Comparison of ENCODE assay signal across 18 mouse cellular contexts in genomic region chr6:33189521-33190246, GRCm38 (mm10). TPM values are rescaled to one million over a fixed set of nuclear protein-coding genes. Genes with fewer than 3 reads are reported as not detected.
A peak's percentile ranks its signal among the peaks of the same experiment; 100 is the strongest.
DNase-seq lines count a peak whose midpoint lies in the region; ATAC-seq and TF ChIP-seq lines count a peak whose summit lies in the region.
"Had no signal": no experiment of that assay in that cellular context is flagged by ENCODE, and none has a peak within 500 bp of the region (broad histone marks: within the 10 kb centered on the region; RNA-seq: fewer than 3 reads in every experiment).

No protein-coding gene starts in this region.

- no peak overlapping the region for H3K4me2 ChIP-seq in hindbrain, embryonic 13.5 days
- H3K4me2 ChIP-seq in hindbrain, embryonic 11.5 days (replicated peaks; ENCODE audit: low read depth, low read length) = no peak overlapping the region
- H3K4me2 ChIP-seq in lung, embryonic 14.5 days = no peak overlapping the region
- H3K4me2 ChIP-seq: embryonic facial prominence, embryonic 15.5 days had no signal

- peak overlapping the region; percentile 40; the same call in 1 of the 2 replicates for H3K27ac ChIP-seq in hindbrain, embryonic 13.5 days
- no peak overlapping the region for H3K27ac ChIP-seq in hindbrain, embryonic 11.5 days (ENCODE audit: low read depth, low read length)
- no peak overlapping the region for H3K27ac ChIP-seq in lung, embryonic 14.5 days (ENCODE audit: low read depth)
- H3K27ac ChIP-seq: embryonic facial prominence, embryonic 15.5 days; heart, embryonic 10.5 days; layer of hippocampus, adult 2 months had no signal

- TF ChIP-seq CTCF in lung, embryonic 14.5 days (IDR thresholded peaks at IDR 0.05; ENCODE audit: low read depth) = no peak

- no peaks in the 10 kb centered on the region for H3K36me3 ChIP-seq in hindbrain, embryonic 13.5 days
- no peaks in the 10 kb centered on the region for H3K36me3 ChIP-seq in hindbrain, embryonic 11.5 days (ENCODE audit: control insufficient read depth, insufficient read depth, low read length)
- H3K36me3 ChIP-seq in lung, embryonic 14.5 days (ENCODE audit: insufficient read depth) = no peaks in the 10 kb centered on the region
- H3K36me3 ChIP-seq: embryonic facial prominence, embryonic 15.5 days; heart, embryonic 10.5 days had no signal

- H3K9ac ChIP-seq in hindbrain, embryonic 13.5 days = no peak overlapping the region
- no peak overlapping the region for H3K9ac ChIP-seq in hindbrain, embryonic 11.5 days (ENCODE audit: low read depth, low read length)
- H3K9ac ChIP-seq in lung, embryonic 14.5 days = no peak overlapping the region
- H3K9ac ChIP-seq: embryonic facial prominence, embryonic 15.5 days; liver, postnatal 0 days had no signal

- H3K4me1 ChIP-seq in hindbrain, embryonic 13.5 days (replicated peaks) = peaks cover 5% of the 10 kb centered on the region
- no peaks in the 10 kb centered on the region for H3K4me1 ChIP-seq in hindbrain, embryonic 11.5 days (replicated peaks; ENCODE audit: control insufficient read depth, insufficient read depth, low read length)
- no peaks in the 10 kb centered on the region for H3K4me1 ChIP-seq in lung, embryonic 14.5 days (ENCODE audit: insufficient read depth)
- H3K4me1 ChIP-seq: embryonic facial prominence, embryonic 15.5 days; heart, embryonic 10.5 days had no signal

- H3K9me3 ChIP-seq in hindbrain, embryonic 13.5 days = no peaks in the 10 kb centered on the region
- H3K9me3 ChIP-seq in hindbrain, embryonic 11.5 days (ENCODE audit: control insufficient read depth, low read length) = no peaks in the 10 kb centered on the region
- H3K9me3 ChIP-seq in lung, embryonic 14.5 days (ENCODE audit: low read depth, low read length) = no peaks in the 10 kb centered on the region
- H3K9me3 ChIP-seq: embryonic facial prominence, embryonic 15.5 days; heart, embryonic 10.5 days had no signal

- ATAC-seq in hindbrain, embryonic 13.5 days (ENCODE audit: low FRiP score) = no peak
- no peak for ATAC-seq in hindbrain, embryonic 11.5 days (ENCODE audit: low FRiP score)
- ATAC-seq in lung, embryonic 14.5 days (ENCODE audit: insufficient read depth) = no peak
- ATAC-seq: liver, postnatal 0 days had no signal

- no peak for DNase-seq in hindbrain, embryonic 11.5 days (ENCODE audit: low spot score)
- DNase-seq in lung, embryonic 14.5 days = peak; percentile 59
- DNase-seq in lung, postnatal 36 days = no peak
- peak; percentile 57 for DNase-seq in right cerebral cortex, postnatal 4 days
- no peak for DNase-seq in right cerebral cortex, postnatal 10 days (ENCODE audit: low spot score in 2 of 2)
- DNase-seq in yolk sac, embryonic 10.5 days (ENCODE audit: low spot score) = no peak
- DNase-seq: adrenal gland, adult 8-10 months; cerebellum, adult 9-11 months; kidney, adult 8-10 months; kidney, postnatal 14 days; layer of hippocampus, postnatal 36 days; liver, postnatal 0 days; lung, postnatal 14 days; thymus, postnatal 14 days had no signal

- no peaks in the 10 kb centered on the region for H3K27me3 ChIP-seq in hindbrain, embryonic 13.5 days
- no peaks in the 10 kb centered on the region for H3K27me3 ChIP-seq in hindbrain, embryonic 11.5 days (ENCODE audit: control insufficient read depth, insufficient read depth, low read length)
- H3K27me3 ChIP-seq in lung, embryonic 14.5 days (ENCODE audit: insufficient read depth, low read length) = no peaks in the 10 kb centered on the region
- H3K27me3 ChIP-seq: embryonic facial prominence, embryonic 15.5 days had no signal

- WGBS in hindbrain, embryonic 13.5 days = 64% methylated on average over 11 of the region's 11 CpGs
- 84% methylated on average over 11 of the region's 11 CpGs for WGBS in hindbrain, embryonic 11.5 days
- WGBS in lung, embryonic 14.5 days = 35% methylated on average over 11 of the region's 11 CpGs

- no peak overlapping the region for H3K4me3 ChIP-seq in hindbrain, embryonic 13.5 days
- H3K4me3 ChIP-seq in hindbrain, embryonic 11.5 days (ENCODE audit: low read depth, low read length) = no peak overlapping the region
- no peak overlapping the region for H3K4me3 ChIP-seq in lung, embryonic 14.5 days (ENCODE audit: low read depth, low read length)
- H3K4me3 ChIP-seq: embryonic facial prominence, embryonic 15.5 days; heart, embryonic 10.5 days; layer of hippocampus, adult 2 months had no signal

RNA-seq across cellular contexts. Expression of gene Exoc4, which starts 59.2 kb away (rescaled TPM):
- polyA plus RNA-seq in hindbrain, embryonic 13.5 days (2015; fragmentation: Nextera tagmentation; extraction: Ambion mirVana) = 51.1 and 52.2 TPM in 2 replicates
- 29.6 and 44.6 TPM in 2 replicates for polyA plus RNA-seq in hindbrain, embryonic 11.5 days (2014; fragmentation: Nextera tagmentation; extraction: Ambion mirVana)
- 27.3 and 33.1 TPM in 2 replicates for polyA plus RNA-seq in lung, embryonic 14.5 days (2014; fragmentation: Nextera tagmentation; extraction: Ambion mirVana)

Comparison
In these comparisons a context has a peak if more than half of its experiments do, and no peak if none do; other contexts are left out.
1. DNase-seq: peak in lung, embryonic 14.5 days (single experiment) and right cerebral cortex, postnatal 4 days (single experiment); none in hindbrain, embryonic 11.5 days (single experiment), lung, postnatal 36 days (single experiment), right cerebral cortex, postnatal 10 days (0 of 2) and yolk sac, embryonic 10.5 days (single experiment).